Mouse (Mus musculus): ENCODE measurements around the gene Mpig6b. TPM values are rescaled to one million over a fixed set of nuclear protein-coding genes. Genes with fewer than 3 reads are reported as not detected.

Gene Mpig6b
- polyA plus RNA-seq, 1 experiment: not detected

- TF ChIP-seq CTCF (IDR thresholded peaks at IDR 0.05; ENCODE audit: extremely low read depth, insufficient read depth, low read length) (no peak), POLR2A (IDR thresholded peaks at IDR 0.05; ENCODE audit: extremely low read depth, insufficient read depth, low read length) (no peak)
- Histone ChIP-seq H3K4me1 (ENCODE audit: control insufficient read depth, insufficient read depth, low read length) (no peaks in the 10 kb centered on the region), H3K4me3 (ENCODE audit: insufficient read depth, low read length) (no peak overlapping the region), H3K27ac (ENCODE audit: insufficient read depth, low read length) (no peak overlapping the region)
Observed at GRCm38 (mm10) chr17:35013221-35013620, 52.8 kb downstream of the Mpig6b start.

Other genes starting within 250 kb of the Mpig6b start
- gene Stk19, start 229.2 kb downstream of the Mpig6b start, polyA plus RNA-seq (2012; rRNA removed): 80.0 and 80.7 TPM in 2 replicates
- 53.1 and 55.5 TPM in 2 replicates for gene Dxo, start 229.2 kb downstream of the Mpig6b start, polyA plus RNA-seq (2012; rRNA removed)
- gene Skiv2l, start 216.0 kb downstream of the Mpig6b start, polyA plus RNA-seq (2012; rRNA removed): 74.0 and 81.2 TPM in 2 replicates
- 56.3 and 65.8 TPM in 2 replicates for gene Nelfe, start 215.8 kb downstream of the Mpig6b start, polyA plus RNA-seq (2012; rRNA removed)
- 0.08 and 0.32 TPM in 2 replicates for gene Cfb, start 203.7 kb downstream of the Mpig6b start, polyA plus RNA-seq (2012; rRNA removed)
- 4.8 and 4.9 TPM in 2 replicates for gene Zbtb12, start 186.7 kb downstream of the Mpig6b start, polyA plus RNA-seq (2012; rRNA removed)
- 0.04 and 0.13 TPM in 2 replicates for gene Gm20547, start 184.1 kb downstream of the Mpig6b start, polyA plus RNA-seq (2012; rRNA removed)
- 3.2 and 3.4 TPM in 2 replicates for gene C2, start 167.9 kb downstream of the Mpig6b start, polyA plus RNA-seq (2012; rRNA removed)
- 247 and 264 TPM in 2 replicates for gene Ehmt2, start 167.7 kb downstream of the Mpig6b start, polyA plus RNA-seq (2012; rRNA removed)
- 0.46 and 0.49 TPM in 2 replicates for gene Slc44a4, start 151.7 kb downstream of the Mpig6b start, polyA plus RNA-seq (2012; rRNA removed)
- gene Neu1, start 134.9 kb downstream of the Mpig6b start, polyA plus RNA-seq (2012; rRNA removed): 49.4 and 50.5 TPM in 2 replicates
- 8.4 and 11.6 TPM in 2 replicates for gene Hspa1b, start 106.9 kb downstream of the Mpig6b start, polyA plus RNA-seq (2012; rRNA removed)
- gene Gm20481, start 96.3 kb downstream of the Mpig6b start, polyA plus RNA-seq (2012; rRNA removed): not detected in 2 replicates
- gene Hspa1a, start 94.0 kb downstream of the Mpig6b start, polyA plus RNA-seq (2012; rRNA removed): 12.0 and 14.0 TPM in 2 replicates
- gene Hspa1l, start 93.5 kb downstream of the Mpig6b start, polyA plus RNA-seq (2012; rRNA removed): 0.50 and 0.59 TPM in 2 replicates
- gene Lsm2, start 84.3 kb downstream of the Mpig6b start, polyA plus RNA-seq (2012; rRNA removed): 36.9 and 37.2 TPM in 2 replicates
- gene Vars, start 65.2 kb downstream of the Mpig6b start, polyA plus RNA-seq (2012; rRNA removed): 43.7 and 46.6 TPM in 2 replicates
- 0.29 and 0.36 TPM in 2 replicates for gene Vwa7, start 49.6 kb downstream of the Mpig6b start, polyA plus RNA-seq (2012; rRNA removed)
- 0.94 and 0.96 TPM in 2 replicates for gene Sapcd1, start 38.2 kb downstream of the Mpig6b start, polyA plus RNA-seq (2012; rRNA removed)
- 0.58 and 0.72 TPM in 2 replicates for gene Msh5, start 19.4 kb downstream of the Mpig6b start, polyA plus RNA-seq (2012; rRNA removed)
- gene Clic1, start 16.2 kb downstream of the Mpig6b start, polyA plus RNA-seq (2012; rRNA removed): 18.4 and 18.7 TPM in 2 replicates
- 25.1 and 26.8 TPM in 2 replicates for gene Ddah2, start 7.1 kb downstream of the Mpig6b start, polyA plus RNA-seq (2012; rRNA removed)
- not detected in 2 replicates for gene Ly6g6c, start 796 bp downstream of the Mpig6b start, polyA plus RNA-seq (2012; rRNA removed)
- 4.8 and 5.5 TPM in 2 replicates for gene Ly6g6e, start 10.7 kb upstream of the Mpig6b start, polyA plus RNA-seq (2012; rRNA removed)
- gene Ly6g6d, start 11.9 kb upstream of the Mpig6b start, polyA plus RNA-seq (2012; rRNA removed): 1.8 and 3.6 TPM in 2 replicates
- gene Ly6g6f, start 19.4 kb upstream of the Mpig6b start, polyA plus RNA-seq (2012; rRNA removed): 0.44 and 1.1 TPM in 2 replicates
- gene Abhd16a, start 23.1 kb upstream of the Mpig6b start, polyA plus RNA-seq (2012; rRNA removed): 147 and 159 TPM in 2 replicates
- not detected in 2 replicates for gene Ly6g5c, start 42.1 kb upstream of the Mpig6b start, polyA plus RNA-seq (2012; rRNA removed)
- gene Ly6g5b, start 49.2 kb upstream of the Mpig6b start, polyA plus RNA-seq (2012; rRNA removed): 0.91 and 1.3 TPM in 2 replicates
- 20.4 and 21.0 TPM in 2 replicates for gene Gpank1, start 55.3 kb upstream of the Mpig6b start, polyA plus RNA-seq (2012; rRNA removed)
- gene Csnk2b, start 55.9 kb upstream of the Mpig6b start, polyA plus RNA-seq (2012; rRNA removed): 191 and 200 TPM in 2 replicates
- gene D17H6S53E, start 60.2 kb upstream of the Mpig6b start, polyA plus RNA-seq (2012; rRNA removed): 9.6 and 10.3 TPM in 2 replicates
- 0.13 TPM in 2 replicates for gene Apom, start 65.9 kb upstream of the Mpig6b start, polyA plus RNA-seq (2012; rRNA removed)
- 194 and 212 TPM in 2 replicates for gene Bag6, start 69.0 kb upstream of the Mpig6b start, polyA plus RNA-seq (2012; rRNA removed)
- 269 and 273 TPM in 2 replicates for gene Prrc2a, start 98.7 kb upstream of the Mpig6b start, polyA plus RNA-seq (2012; rRNA removed)
- 13.0 and 13.2 TPM in 2 replicates for gene Aif1, start 109.9 kb upstream of the Mpig6b start, polyA plus RNA-seq (2012; rRNA removed)
- 18.9 and 20.2 TPM in 2 replicates for gene Lst1, start 122.3 kb upstream of the Mpig6b start, polyA plus RNA-seq (2012; rRNA removed)
- gene Ltb, start 128.3 kb upstream of the Mpig6b start, polyA plus RNA-seq (2012; rRNA removed): 0.71 and 1.5 TPM in 2 replicates
- gene Tnf, start 135.8 kb upstream of the Mpig6b start, polyA plus RNA-seq (2012; rRNA removed): 0.06 and 0.11 TPM in 2 replicates
- 0.19 and 0.32 TPM in 2 replicates for gene Lta, start 139.2 kb upstream of the Mpig6b start, polyA plus RNA-seq (2012; rRNA removed)
- not detected in 2 replicates for gene Gm16181, start 154.7 kb upstream of the Mpig6b start, polyA plus RNA-seq (2012; rRNA removed)
- gene Atp6v1g2, start 167.5 kb upstream of the Mpig6b start, polyA plus RNA-seq (2012; rRNA removed): 765 and 777 TPM in 2 replicates
- gene Nfkbil1, start 169.6 kb upstream of the Mpig6b start, polyA plus RNA-seq (2012; rRNA removed): 12.2 and 13.8 TPM in 2 replicates
- 382 and 400 TPM in 2 replicates for gene Ddx39b, start 175.6 kb upstream of the Mpig6b start, polyA plus RNA-seq (2012; rRNA removed)
- 64.1 and 72.6 TPM in 2 replicates for gene H2-D1, start 196.5 kb upstream of the Mpig6b start, polyA plus RNA-seq (2012; rRNA removed)

Measured in cortical plate, adult 2 months (tissue).